Mouse (Mus musculus): ENCODE results near the gene Smug1.

Gene Smug1

DNA sequence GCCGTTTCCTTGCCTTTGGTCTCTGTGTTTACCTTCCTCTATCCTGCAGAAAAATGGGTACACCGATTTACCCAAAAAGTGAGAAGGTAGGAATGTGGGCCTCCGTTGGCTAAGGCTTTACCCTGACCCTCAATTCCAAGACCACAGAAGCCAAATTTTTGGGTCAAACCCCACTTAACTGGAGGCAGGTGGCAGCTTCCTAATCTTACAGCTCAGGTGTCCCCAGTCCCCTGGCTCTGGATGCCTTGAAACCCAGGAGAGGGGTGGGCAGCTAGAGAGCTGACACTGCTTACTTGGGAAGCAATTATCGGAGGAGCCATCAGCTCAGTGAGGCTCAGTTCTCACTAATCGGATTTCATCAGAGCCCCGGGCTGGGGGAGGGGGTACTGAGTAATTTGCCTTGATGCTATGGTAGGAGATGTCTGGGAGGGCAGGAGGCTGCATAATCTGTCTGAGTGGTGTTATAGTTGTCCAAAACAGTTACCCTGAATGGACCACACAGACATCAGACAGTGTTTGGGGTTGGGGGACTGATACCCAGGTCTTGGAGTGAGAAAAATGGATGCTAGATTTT lies at the start of gene Smug1:
TSS of gene Smug1 (minus strand) at position 51 of the 574 bp plus-strand sequence.
- no peak for DNase-seq

DNA sequence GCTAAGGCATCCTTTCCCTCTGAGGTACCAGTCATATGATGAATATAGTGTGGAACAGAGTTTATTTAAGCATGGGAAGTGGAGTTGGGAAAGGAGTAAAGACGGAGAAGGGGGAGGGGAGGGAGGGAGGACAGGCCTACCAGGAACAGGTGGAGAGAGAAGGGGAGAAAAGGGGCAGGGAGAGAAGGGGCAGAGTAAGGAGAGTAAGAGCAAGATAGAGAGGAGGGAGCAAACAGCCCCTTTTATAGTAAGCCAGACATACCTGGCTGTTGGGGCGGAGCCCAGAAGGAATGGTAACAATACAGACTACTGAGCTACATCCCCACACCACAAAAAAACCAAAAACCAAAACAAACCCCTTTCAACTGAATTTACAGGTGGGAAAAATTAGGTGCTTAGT lies 49.2 kb upstream of the Smug1 start:
- DNase-seq, result no peak

DNA sequence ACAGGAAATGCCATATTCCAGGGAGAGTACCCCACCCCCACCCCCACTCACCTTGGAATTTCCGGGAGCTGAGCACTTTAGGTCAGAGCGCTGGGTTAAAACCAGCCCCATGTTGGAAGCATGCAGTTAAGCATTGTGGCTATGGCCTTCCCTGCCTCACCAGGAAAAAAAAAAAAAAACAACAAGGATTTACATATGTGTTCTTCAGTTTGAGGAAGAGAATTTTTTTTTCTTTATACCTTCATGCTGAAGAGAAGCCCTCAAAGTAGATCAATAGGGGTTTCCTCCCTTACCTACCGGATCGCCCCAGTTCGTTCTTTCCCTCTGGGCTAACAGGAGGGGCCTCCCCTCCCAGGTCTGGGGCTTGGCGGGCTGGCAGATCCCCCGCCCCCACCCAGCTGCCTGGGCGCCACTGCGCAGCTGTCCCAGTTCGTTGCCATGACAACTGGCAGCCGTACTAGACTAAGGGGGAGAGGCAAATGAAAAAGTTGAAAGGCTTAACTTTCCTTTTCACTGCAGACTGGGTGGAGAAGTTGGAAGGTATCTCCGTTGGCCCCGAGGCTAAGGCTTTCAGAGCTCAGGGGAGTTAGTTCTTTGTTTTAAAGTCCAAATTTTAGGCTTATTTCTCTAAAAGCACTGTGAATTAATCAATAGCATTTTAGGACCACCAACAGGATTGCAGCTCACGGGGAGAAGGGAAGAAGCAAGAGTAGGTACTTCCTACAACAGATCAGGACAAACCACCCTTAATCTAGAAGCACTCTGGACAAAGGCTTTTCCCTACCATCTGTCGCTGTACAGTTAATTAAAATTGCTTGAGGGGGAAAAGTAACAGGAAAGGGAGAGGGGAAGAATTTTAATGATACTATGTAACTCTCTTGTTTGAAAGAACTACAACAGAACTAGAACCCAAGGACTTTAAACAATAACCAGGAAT lies 48.3 kb upstream of the Smug1 start:
- DNase-seq, result peak; percentile 85

DNA sequence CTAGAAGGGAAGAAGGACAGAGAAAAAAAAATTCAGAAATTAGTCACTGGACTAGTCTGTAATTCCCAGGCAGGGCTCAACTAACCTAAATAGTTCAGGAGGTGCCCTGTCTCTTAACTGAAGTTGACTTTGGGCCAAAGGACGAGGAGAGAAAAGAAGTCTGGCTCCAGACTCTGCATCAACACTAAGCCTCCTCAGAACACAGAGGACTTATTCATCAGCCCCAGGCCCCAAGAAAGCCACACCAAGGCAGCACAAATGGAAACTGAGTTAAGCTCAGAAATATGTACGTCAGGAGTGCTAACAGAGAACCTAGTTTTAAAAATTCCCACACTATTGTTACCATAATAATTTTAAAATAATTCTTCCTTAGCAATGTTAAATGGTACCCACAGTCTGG lies 47.3 kb upstream of the Smug1 start:
- no peak for DNase-seq

DNA sequence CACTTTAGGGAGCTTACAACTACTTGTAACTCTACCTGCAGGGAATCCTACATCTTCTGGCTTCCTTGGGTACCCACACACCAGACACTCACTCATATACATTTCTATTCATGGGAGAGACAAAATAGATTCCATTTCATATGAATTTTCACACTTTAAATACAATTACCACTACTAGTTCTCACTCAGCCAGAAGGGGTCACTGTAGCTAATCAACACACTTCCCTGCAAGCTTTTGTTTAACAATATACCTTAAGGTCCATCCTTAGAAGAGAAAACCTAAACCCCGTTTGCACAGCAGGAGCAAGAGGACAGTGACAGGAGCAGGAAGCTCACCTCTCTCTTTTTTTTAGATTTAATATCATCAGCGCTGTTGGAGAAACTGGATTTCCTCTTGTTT lies 38.3 kb upstream of the Smug1 start:
- DNase-seq, result no peak

DNA sequence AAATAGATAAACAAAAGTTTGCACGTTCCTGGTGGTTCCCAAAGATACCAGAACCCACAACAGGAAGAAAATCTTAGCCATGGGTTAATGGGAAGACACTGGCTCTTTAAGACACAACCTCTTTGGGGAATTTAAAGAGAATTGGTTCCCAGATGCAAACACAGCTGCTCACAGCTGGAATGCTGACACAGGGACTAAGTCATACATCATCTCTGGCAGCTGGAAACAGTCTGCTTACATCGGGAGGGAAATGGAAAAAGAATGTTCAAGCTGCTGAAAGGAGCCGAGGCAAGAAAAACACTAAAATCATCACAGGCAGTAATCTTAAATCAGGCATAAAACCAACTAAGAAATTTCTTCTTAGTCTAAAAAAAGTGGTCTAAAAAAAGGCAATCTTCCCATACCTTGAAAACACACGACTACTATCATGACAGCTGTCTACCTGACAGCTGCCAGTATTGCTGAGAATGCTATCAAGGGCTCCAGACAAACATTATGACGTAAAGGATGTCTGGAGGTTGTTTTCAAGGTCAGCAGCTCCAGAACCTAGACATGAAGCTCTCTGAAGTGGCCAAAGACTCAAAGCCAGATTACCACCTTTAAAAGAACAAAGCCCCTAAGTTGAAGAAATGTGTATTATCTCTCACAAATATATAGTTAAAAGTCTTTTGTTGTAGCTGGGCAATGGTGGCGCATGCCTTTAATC lies 35.3 kb upstream of the Smug1 start:
- DNase-seq, result peak; percentile 42

DNA sequence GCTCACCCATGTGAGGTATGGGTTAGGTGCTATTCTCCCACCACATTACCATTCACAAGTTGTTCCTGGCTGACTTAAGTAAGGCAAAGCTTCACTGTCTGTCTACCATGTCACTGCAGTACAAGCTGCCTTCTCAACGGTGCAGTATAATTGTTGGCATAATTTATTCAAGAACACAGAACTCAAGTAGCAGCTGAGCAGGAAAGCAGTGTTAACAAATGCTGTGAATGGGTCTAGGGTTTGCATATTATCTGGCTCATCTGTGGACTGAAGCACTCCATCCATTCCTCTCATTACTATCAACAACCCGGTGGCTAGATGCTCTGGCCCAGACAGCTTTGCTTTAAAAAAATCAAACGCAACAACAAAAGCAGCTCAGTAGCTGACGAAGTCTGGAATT lies 30.9 kb upstream of the Smug1 start:
- no peak for DNase-seq

DNA sequence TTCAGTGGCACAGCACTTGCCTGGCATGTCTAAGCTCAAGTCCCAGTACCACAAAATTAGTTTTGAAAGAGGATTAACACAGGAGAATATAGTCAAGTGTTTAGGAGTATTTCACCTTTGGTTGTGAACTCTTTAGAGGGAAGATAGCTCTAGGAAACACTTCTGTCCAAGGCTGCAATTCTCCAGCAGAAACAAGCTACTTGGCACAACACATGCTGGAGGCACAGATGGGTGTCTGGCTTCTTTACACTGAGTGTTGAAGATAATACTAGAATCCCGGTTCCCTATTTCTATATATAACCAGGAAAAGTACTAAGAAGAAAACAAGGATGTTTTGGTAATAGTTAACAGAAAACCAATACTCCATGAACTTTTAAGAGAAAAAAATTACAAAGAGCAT lies 29.9 kb upstream of the Smug1 start:
- DNase-seq, result no peak

DNA sequence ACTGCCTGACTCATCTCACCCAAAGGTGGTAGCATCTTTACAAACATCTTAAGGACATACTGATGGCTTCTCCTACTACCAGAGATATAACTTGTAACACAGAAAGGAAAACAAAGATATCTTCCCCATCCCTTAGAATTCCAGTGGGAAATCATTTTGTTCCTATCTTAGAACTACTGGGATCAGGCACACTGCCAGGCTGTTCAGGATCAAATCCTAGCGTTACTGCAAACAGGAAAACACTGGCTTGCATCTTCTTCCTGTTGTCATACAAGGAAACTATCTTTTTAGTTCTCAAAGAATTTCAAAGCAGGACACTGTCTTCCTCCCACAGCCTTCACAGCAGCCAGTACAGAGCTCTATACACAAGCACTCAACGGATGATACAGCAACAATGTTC lies 26.7 kb upstream of the Smug1 start:
- DNase-seq, result peak; percentile 48

DNA sequence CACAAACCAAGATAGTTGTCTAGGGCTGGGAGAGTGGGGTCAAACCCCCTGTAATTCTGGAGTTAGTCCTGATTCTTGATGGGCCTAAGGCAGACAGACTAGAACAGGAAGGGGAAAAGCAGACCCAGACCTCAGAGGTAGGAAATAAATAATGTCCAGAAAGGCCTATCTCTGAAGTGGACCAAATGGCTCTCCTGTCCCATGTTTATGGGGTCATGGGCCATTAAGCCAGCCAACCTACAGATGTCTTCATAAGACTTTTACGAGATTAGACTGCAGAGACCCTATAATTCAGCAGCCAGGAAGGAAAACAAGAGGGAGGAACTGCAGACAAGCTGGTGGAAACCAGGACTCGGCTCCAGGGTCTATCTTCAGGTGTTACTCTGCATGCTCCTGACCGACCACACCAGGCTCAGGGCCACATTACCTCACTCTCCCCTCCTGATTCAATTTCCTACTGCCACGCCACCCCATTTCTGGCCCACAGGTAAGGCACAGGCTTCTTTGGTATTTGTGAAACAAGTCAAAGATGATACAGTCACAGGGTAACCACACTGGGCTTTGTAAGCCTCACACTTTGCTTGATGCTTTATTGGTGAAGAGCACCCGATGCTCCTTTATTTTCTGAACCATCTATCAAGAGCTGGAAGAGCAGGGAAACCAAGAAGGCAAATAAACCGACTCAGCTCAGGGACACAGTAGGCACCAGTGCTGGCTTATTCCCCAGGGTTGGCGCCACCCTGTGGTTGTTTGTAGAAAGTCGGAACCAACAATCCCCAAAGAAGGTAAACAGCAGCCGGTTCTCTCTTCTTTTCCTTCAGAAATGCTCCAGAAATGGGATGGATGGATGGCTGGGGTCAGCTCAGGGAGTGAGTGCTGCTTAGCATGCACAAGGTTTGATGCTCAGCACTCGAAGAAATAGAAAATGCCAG lies 23.9 kb upstream of the Smug1 start:
- no peak for DNase-seq

DNA sequence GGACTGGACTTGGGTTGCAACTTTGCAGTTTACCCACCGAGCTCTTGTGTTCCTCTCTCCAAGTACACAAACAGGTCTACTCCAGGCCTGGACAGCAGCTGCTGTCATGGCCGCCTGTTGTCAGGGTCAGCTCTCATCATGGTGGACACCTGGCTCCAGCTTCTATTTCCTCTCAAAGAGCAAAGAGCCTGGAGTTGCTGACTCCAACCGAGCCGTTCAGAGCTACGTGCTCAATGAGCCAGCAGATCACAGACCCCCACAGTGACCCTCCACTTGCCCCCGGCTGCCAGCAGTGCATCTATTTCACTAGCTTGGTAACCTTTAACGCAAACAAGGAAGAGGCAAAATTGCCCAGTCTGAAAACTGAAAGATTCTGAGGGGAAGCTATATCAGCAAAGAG lies 23.2 kb upstream of the Smug1 start:
- no peak for DNase-seq

DNA sequence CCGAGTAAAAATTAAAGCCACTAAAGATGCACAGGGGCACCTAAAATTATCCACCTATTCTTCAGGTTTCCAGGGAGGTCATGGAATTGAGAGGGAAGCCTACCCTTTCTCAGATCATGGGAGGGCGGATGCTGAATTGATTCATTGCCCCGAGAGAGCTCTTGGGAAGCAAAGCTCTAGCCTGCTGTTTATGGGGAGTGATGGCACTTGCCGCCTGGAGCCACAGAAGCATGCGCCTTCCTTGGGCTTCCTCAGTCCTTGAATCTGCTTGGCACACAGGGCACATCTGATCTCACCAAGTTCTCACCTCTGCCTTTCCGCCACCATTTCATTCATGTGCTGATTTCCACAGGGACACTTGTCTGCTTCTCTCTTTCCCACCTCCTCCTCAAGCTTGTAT lies 20.9 kb upstream of the Smug1 start:
- no peak for DNase-seq

DNA sequence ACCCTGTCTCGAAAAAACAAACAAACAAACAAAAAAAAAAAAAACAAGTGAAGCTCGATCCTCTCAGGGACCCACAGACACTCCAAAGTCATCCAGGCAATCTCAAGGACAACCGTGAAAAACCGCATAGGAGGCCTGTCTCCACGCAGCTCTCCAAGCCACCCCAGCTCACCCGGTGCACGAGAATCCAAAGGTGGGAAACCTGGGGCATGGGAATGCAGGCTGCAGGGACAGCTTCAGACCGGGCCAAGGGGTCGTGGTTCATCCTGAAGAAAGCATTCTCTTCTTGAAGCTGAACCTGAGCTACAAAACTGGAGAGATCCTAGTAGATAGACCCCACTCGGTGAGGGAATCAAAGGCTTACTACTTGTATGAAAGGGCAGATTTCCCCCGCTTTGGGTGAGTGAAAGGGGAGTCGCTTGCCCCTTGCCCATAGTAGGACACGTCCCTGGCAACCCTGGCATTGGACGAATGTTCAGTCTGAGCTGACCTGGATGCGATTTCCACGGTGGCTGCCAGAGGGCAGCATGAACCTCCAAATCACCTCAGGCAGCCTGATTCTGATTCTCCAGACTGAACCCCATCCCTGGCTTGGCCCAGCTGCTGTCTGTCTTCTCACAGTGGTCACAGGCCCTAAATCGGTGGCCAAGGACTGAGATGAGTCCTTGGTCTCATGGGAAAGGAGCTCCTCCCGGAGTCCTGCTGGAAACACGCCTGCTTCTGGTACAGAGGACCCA lies 18.7 kb upstream of the Smug1 start:
- DNase-seq, result no peak

DNA sequence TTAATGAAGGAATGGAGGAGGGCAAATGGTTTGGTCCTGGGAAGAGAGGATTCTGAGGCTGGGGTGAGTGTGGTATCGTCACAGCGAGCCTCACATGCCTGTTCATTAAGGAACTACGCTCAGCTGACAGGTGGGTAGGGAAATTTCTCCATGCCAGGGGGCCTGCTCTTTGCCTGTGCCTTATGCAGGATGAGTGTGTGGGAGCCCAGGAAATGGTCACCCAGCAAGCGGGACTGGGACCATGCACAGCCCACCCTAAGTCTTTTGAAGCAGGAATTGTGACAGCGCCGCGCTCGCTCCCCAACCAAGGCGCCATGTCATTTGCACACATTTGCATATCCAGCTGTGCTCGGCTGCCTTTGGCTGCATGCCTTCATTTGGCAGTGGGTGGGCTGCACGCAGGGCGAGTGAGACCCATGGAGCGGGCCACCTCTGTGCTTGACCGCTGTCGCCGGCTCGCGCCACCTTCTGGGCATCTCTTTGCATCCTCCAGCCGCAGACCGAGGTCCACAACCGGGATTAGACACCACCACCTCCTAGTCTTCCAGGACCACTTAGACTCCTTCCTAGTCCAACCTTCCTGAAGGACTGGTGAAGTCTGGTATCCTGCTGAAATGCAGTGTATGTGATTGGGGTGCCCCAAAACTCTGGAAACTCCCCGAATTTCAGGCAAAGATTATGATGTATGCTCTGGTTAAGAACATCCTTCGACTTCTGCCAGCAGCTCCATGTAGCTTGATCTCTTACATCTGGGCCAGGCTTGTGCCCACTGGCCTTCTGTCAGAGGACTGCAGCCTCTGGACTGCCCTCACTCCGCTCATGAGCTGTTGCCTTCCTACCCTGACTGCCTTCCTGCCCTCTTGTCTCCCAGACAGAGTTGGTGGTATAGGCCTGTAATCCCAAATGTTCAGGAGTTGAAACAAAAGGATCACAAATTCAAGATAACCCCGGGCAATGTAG lies 17.0 kb upstream of the Smug1 start:
- no peak for DNase-seq

DNA sequence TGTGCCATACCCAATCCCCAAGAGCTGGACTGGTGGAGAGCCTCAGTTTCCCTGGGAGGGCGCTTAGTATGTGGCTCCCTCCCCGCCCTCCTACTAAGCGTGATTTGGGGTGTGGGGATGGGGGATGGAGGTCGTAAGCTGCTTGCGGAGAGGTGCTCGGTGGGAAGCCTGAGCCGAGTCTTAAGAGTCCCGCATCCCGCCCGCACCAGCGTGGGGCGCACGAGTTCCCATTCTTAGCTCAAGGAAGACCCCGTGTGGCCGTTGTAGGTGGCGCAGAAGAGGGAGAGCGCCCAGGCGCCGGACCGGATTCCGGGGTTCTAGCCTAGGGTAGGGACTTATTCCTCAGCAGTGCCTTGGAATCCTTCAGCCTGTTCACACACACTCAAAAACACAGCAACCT lies 16.2 kb upstream of the Smug1 start:
- no peak for DNase-seq

DNA sequence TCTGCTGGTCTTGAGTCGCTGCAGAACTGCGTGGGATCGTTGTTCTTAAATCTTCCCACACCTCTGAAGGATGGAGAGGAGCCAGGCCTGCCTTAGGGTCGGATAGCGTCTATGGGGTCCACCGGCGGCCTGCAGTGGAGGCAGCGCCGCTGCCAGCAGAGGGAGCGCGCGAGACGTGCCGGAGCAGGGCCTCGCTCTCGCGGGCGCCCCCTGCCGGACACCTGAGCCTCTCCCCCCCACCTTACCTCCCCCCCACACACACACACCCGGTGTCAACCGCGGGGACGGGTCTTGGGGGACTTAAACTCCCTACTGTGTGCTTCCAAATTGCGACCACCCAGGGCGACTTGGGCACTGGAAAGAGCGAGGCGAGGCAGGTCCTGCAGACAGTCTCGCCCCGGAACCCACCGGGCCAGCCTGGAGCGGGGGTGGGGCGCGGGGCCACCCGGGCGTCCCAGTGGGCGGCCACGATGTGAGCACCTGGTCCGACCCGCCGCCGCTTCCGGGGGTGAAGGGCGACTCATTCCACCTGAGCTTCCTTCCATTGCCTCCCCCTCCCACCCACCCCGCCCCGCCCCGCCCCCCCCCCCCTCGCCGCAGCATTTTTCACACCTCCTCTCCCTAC lies 15.4 kb upstream of the Smug1 start:
- peak; percentile 62 for DNase-seq

DNA sequence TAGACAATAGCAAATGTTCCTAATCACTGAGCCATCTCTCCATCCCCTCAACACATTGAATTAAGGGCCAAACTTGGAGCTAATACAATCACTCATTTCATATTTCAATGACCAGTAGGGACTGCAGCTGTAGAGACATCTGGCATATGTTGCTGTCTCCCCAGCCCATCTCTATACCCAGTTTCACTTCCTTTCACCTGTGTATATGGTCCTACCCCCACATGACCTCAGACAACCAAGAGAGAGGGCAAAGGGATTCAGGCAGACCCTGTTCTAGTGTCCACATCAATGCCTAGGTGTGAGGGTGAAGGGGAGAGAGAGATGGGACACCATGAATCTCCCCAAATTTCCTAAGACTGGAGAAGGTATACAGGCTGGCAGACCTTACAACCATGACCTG lies 13.5 kb upstream of the Smug1 start:
- no peak for DNase-seq

DNA sequence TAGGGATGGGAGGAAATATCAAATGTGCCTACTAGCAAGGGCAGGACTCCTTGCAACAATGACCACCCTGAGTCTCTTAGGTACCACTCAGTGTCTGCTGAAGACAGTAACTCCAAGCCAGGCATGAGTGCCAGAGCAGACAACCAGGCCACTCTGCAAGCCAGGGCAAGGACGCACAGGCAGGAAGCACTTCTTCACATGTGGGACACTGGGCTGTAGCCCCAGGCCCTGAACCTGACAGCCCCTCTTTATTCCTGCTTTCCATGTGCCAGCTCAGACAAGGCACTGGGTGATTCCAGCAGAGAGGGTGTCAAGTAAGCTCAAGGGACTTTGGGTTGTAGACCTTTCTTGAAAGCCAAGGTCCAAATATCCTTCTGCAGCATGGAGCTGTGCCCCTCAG lies 11.9 kb upstream of the Smug1 start:
- DNase-seq, result no peak

DNA sequence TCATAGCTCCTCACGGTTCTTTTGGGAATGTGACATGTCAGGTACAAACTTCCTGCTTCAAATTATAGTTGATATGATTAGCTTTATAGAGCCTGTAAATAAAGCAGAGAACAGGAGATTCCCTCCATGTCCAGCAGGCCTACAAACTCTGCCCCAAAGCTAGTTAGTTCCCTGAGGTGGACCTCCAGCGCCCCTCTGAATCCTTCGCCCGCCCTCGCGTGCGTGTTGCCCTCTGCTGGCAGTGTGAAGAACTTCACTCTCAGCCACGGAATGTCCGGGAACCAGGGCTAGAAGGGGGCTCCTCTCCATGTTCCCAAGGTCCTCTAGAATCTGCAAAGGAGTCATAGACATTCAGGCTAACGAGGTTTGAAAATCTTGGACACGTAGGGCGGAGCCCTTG lies 11.2 kb upstream of the Smug1 start:
- DNase-seq, result no peak

DNA sequence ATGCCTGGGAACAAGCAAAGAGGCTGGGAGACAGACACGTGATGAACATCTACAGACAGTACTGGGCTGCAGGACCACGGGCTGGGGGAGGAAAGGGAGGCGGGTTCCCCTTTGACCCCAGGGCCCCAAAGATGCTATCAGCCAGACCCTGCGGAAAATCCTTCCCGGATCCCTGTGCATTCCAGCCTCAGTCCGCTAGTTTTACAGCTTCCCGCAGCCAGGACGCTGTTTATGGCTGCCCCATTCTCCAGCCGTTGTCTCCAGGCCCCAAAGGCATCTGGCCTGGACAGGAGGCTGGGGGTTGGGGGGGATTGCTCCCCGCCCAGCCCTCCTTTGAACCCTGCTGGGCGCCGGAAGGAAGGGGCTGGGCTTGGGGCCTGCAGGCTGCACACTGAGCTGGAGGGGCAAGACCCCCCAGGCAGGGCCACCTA lies 10.7 kb upstream of the Smug1 start:
- no peak for DNase-seq
